Mouse (Mus musculus): ENCODE results near the gene Nlrp6.
A peak's percentile ranks its signal among the peaks of the same experiment; 100 is the strongest.

Gene Nlrp6

DNA sequence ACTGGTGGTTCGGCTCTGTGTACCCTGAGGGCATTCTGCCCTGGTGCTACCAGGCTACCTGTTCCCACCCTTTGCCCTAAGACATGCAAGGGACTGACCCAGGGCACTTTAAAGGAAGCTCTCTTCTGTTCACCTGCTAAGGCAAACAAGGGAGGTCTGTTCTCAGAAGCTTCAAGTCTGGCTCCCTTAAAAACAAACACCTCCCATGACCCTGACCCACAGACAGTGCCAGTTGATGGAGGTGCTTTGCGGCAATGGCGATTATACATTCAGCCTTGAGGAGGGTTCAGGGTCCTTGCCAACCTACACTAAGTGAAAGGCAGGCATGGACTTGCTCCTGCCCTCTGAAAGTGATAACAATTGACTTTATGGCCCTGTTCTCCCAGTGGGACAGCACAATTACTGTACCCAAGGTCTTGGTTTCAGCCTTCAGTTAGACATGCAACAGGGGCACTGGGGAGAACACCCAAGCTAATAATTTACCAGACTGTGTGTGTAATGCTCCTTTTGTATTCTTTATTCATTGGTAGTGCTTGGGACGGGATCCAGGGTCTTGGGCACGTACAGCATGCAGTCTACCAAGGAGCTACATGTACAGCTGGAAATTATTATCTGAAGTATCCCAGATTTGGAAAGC lies 7.7 kb upstream of the Nlrp6 start:
- peak; percentile 51 for DNase-seq (ENCODE audit: low spot score)

GRCm38 (mm10) chr7:140914031-140914690 lies 6.5 kb upstream of the Nlrp6 start:
- DNase-seq (ENCODE audit: low spot score), result no peak

GRCm38 (mm10) chr7:140919911-140920310 lies 791 bp upstream of the Nlrp6 start:
- DNase-seq (ENCODE audit: low spot score), result no peak

- DNase-seq (ENCODE audit: low spot score), result no peak
Measured at GRCm38 (mm10) chr7:140921225-140921975, 698 bp downstream of the Nlrp6 start.

DNA sequence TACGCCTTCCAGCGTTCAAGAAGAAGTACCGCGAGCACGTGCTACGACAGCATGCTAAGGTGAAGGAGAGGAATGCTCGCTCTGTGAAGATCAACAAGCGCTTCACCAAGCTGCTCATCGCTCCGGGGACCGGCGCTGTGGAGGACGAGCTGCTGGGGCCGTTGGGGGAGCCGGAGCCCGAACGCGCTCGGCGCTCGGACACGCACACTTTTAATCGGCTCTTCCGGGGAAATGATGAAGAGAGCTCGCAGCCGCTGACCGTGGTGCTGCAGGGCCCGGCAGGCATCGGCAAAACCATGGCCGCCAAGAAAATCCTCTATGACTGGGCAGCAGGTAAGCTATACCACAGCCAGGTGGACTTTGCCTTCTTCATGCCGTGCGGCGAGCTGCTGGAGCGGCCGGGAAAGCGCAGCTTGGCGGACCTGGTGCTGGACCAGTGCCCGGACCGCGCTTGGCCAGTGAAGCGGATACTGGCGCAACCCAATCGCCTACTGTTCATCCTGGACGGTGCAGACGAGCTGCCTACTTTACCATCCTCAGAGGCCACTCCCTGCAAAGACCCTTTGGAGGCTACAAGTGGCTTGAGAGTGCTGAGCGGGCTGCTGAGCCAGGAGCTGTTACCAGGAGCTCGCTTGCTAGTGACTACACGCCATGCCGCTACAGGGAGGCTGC lies 1.8 kb downstream of the Nlrp6 start:
- peak; percentile 50 for DNase-seq (ENCODE audit: low spot score)

- DNase-seq (ENCODE audit: low spot score), result no peak
Measured at GRCm38 (mm10) chr7:140923070-140923775, 2.5 kb downstream of the Nlrp6 start.

DNA sequence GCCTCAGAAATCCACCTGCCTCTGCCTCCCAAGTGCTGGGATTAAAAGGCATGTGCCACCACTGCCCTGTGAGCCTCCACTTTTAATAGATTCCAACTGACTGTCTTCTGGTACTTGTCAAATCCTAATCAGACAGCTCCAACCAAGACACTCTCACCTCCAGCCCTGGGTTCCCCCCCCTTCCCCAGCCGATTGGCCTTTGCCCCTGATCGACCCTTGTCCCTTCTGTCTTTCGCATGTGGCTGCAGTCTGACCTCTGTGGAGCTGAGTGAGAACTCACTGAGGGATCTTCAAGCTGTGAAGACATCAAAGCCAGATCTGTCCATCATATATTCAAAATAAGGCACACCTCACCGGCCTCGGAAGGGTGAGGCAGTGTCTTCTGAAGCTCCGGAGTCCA lies 6.5 kb downstream of the Nlrp6 start:
- peak; percentile 77 for DNase-seq (ENCODE audit: low spot score)

GRCm38 (mm10) chr7:140938436-140938835 lies 17.7 kb downstream of the Nlrp6 start:
- DNase-seq (ENCODE audit: low spot score), result no peak

DNA sequence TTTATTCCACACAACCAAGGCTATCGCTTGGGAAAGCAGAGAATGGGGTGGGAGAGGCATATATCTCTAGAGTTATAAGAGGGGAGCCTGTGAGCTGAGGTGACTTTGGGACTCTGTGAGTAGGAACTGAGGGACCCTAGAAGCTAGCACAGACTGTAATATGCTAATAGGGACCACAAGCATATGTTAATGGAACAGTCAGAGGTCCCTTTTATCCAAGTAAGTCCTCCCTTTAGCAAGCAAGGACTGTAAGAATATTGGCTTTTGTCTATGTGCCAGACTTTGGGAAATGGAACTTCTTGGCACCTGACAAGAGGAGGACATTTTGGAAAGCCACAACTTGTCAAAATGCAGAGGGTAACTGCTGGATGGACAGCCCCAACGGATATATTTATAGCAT lies 18.2 kb downstream of the Nlrp6 start:
- no peak for DNase-seq (ENCODE audit: low spot score)

DNA sequence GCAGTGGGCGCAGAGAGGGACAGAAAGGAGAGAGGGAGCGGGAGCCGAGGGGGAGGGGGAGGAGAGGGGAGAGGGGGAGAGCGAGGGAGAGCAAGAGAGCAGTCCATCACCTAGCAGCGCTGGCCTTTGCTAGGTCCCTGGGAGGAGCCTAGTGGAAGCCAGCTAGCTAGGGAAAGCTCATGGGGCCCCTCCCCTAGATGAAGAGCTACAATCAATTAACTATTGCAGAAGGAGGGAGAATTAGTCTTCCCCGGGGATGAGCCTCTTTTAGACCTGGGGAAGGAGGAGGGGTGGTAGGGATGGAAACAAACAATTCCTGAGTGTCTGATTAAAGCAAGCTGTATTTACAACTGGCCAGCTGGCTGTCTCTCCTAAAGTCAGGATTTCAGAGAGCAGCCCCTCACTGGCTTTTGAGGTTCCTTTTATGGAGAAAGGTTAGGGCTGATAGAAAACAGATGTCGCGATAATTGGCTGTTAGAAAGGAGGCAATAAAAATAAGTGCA lies 19.0 kb downstream of the Nlrp6 start:
- peak; percentile 36 for DNase-seq (ENCODE audit: low spot score)

DNA sequence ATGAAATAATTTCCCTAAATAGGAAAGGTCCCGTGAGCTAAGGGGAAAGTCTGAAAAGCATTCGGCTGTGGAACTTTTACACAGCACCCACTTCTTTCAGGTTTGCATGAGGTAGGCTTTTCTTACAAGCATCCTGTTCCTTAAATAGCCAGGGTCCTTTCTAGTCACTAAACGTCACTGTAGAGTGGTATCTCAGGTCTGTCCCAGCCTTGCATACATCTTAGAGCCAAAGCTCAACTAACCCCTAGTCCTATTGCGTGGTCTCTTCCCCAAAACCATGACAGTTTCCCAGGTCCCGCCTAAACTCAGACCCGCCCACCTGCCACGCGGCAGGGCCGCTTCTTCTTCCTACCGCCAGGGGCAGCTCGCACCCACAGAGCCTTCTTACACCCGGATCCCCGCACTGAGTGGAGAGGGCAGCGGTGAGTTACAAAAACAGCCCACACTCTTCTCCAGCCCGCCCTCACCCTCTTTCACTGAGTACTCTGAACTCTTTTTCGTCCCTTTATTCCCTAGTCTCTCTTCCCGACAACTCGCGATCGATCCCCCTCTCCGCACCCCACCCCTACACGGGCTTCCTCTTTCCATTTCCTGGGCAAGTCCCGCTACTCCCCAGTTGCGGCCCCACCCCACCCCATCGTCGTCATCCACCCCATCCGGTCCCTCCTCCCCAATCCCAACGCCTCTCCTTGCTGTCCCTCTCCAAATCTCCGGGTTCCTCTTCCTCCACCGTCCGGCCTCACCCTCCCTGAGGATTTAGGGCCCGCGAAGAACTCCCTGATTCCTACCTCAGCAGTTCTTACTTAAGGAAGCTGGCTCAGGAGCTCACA lies 20.7 kb downstream of the Nlrp6 start, which contains the start of gene Pgghg:
Pgghg (plus strand) TSS at position 170 of the 830 bp plus-strand sequence.
- peak; percentile 90 for DNase-seq (ENCODE audit: low spot score)

DNA sequence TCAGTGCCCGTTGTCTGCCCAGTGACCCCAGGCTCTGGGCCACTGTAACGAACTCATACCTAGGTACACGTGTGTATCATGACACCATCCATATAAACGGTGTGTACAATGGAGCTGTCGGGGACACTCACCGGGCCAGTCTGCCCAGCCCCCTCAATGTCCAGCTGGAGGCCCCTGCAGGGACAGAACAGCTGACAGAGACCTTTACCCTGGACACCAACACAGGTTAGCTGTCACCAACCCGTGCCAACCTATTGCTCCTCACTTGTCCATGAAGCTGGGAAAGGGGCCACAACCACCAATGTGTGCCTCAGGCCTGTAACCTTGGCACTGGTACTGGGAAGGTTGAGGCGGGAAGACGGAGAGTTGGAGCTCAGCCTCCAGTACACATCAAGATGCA lies 21.6 kb downstream of the Nlrp6 start:
- no peak for DNase-seq (ENCODE audit: low spot score)

GRCm38 (mm10) chr7:140942811-140943210 lies 22.1 kb downstream of the Nlrp6 start:
- no peak for DNase-seq (ENCODE audit: low spot score)

DNA sequence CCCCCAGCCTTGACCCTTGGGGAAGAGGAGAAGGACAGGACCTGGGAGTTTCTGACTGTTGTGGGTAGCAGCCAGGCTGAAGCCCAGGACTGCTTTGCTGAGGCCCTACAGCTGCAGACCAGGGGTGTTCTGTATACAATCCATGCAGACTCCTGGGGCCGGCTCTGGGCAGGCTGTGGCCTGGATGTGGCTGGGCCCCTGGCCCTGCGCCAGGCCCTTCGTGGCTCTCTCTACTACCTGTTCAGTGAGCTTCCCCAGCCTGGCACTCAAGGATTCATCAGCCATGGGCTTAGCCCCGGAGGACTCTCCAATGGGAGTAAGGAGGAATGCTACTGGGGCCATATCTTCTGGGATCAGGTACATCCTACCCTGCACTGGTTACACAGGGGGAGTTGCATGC lies 22.7 kb downstream of the Nlrp6 start:
- DNase-seq (ENCODE audit: low spot score), result no peak

DNA sequence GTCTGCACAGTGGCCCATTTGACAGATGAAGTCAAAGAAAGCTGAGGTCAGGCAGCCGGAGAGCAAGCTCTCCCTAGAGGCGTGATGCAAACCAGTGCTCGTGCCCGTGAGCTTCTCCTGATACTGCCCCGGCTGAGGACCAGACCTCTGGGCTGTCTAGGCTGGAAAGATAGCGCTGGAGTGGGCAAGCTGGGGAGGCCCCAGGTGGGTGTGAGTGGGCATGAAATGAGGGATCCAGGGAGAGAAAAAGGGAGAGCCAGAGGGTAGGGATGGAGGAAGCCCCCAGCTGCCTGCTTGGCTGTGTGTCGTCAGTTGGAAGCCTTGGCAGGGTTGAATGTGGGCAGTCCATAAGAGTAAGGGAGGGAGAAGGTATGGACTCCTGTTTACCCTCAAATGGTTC lies 23.5 kb downstream of the Nlrp6 start:
- DNase-seq (ENCODE audit: low spot score), result no peak

DNA sequence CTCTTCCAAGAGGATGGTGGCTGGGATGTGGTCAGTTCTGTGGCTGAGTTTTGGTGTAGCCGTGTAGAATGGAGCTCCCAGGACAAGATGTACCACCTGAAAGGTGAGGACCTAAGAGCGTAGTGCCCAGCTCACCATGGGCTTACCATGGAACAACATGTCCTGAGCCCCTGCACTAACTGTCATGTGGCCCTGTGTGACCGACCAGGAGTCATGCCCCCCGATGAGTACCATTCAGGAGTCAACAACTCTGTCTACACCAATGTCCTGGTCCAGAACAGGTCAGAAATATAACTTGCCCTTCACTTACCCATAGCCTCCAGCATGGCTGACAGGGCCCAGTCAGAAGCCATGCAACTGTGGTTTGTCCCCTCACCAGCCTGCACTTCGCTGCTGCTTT lies 24.5 kb downstream of the Nlrp6 start:
- DNase-seq (ENCODE audit: low spot score), result no peak

DNA sequence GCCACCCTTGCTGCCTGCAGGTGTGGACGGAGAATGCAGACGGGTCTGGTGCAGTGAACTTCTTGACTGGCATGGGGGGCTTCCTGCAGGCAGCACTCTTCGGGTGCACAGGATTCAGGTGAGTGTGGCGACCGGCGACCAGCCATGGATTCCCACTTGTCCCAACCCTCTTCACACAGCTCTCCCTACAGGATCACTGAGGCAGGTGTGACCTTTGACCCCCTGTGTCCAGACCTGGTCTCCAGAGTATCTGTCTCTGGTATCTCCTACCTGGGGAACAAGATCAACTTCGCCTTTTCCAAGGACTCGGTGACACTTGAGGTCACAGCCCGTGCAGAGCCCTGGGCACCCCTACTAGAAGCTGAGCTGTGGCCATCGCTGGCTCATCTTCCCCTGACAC lies 25.6 kb downstream of the Nlrp6 start:
- DNase-seq (ENCODE audit: low spot score), result no peak

DNA sequence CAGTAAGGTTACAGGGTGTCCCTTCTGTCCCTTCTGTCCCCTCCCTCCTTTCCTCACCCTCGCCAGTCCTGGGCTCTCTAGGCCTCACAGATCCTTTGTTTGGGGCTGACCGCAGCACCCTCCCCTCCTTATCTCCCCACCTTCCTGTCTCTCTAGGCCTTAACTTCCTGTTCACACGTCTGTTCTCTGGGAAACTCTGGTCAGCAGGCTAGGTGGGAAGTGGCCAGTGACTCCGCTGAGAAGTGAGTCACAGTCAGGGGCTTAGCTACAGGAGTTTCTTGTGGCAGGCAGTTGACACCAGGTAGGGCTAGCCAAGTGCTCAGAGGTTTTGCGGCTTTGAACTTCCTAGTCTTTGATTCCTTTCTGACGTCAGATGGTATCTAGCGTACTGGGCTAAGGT lies 26.3 kb downstream of the Nlrp6 start:
- peak; percentile 39 for DNase-seq (ENCODE audit: low spot score)

DNA sequence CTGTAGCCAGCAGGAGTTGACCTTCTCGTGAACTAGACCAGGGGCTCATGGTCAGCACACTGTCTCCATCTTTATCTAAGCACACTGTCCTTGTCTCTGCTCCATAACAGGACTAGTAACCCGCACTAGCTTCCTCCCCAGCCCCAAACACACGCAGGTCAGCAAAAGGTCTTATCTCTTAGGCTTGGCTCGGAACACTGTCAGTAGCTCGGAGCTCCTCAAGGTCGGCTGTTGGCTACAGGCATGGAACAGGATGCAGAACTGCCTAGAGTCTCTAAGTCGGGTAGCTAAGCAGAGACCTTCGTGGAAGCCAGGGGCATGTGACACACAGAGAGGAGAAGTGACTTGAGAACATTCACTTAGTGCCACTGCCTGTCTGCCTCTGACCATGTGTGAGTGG lies 27.5 kb downstream of the Nlrp6 start:
- no peak for DNase-seq (ENCODE audit: low spot score)

- DNase-seq (ENCODE audit: low spot score), result no peak
Measured at GRCm38 (mm10) chr7:140949255-140949654, 28.6 kb downstream of the Nlrp6 start.
